Mouse (Mus musculus) heart, adult 8-10 months (tissue): ENCODE results near the gene Hist3h2ba. TPM values are rescaled to one million over a fixed set of nuclear protein-coding genes. Genes with fewer than 3 reads are reported as not detected.

Experiments
- DNase-seq: peaks from one replicate; pipeline ENCODE4 v3.0.0; 2022; ENCODE audit warnings: low spot score
- microRNA-seq: library from miRNA; unstranded; fragments of <30 nt; microRNA quantifications from one replicate; pipeline ENCODE4 v1.2.0, GENCODE M21; 2022
- total RNA-seq, 4 experiments: library from RNA; stranded (reverse); gene quantifications; 2 replicates each; pipeline ENCODE4 v1.2.4; 2022

Hist3h2ba gene
- total RNA-seq, 4 experiments from 2014 or later = 1.3 to 1.4 (median 1.3) TPM; not detected in 1

- DNase-seq = no peak
These were observed 35.9 kb downstream of the Hist3h2ba start for GRCm38 (mm10) chr11:58984657-58985056.

GRCm38 (mm10) chr11:58985299-58985917 lies 36.7 kb downstream of the Hist3h2ba start:
- DNase-seq = no peak

GRCm38 (mm10) chr11:58989166-58989565 lies 40.4 kb downstream of the Hist3h2ba start:
- no peak for DNase-seq

DNA sequence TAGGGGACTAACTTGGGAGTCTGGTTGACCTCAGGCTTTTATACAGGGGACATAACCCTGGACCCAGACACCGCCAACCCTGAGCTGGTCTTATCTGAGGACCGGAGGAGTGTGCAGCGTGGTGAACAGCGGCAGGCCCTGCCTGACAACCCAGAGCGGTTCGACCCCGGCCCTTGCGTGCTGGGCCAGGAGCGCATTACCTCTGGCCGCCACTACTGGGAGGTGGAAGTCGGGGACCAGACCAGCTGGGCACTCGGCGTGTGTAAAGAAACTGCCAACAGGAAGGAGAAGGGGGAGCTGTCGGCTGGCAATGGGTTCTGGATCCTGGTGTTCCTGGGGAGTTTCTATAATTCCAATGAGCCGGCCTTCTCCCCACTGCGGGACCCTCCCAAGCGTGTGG lies 41.4 kb downstream of the Hist3h2ba start:
- no peak for DNase-seq

- DNase-seq = no peak
These were observed 42.1 kb downstream of the Hist3h2ba start for GRCm38 (mm10) chr11:58990794-58991193.

DNA sequence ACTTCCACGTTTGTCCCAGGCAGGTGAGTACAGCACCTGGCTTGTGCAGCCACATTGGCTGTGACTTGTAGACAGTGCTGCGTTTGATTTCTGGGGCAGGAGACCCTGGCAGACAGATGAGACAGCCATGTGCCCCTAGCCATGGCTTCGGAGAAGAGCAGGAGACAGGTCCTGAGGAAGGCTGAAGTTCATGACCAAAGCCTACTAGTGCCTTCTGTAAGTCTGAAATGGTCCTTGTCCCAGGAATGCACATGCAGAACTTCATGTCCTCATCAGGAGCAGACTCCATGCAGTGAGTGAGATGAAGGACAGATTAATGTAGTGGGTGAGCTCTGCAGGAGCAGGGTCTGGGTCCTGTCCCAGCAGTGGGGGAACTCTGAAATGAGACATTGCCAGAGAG lies 43.2 kb downstream of the Hist3h2ba start:
- DNase-seq = no peak

DNA sequence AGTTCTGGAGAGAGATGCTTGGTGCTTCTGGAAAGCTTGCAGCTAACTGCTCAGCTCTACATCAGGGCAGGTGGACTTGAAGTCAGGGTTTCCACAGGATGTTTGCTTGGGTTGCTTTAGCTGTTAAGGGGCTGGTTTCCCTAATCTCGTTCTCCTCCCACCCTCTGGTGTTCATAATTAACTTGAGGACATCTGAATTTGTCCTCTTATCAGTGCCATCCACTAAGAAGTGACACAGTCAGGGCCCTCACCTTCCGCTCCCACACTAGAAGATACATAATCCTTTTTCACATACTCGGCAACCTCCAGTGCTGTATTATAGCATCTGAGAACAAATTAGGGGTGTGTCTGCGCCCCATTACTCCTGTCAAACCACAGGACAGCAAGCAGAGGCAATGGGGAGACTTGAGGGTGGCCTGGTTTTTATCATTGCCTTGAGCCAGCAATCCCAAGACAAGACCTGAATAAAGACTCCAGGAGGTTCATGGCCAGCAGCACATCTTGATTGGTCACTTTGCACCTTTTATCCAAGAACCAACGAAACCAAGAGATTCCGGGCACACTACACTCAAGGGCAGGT lies 44.5 kb downstream of the Hist3h2ba start:
- no peak for DNase-seq

- DNase-seq = no peak
These were observed 45.7 kb downstream of the Hist3h2ba start for GRCm38 (mm10) chr11:58994337-58994826.

- no peak for DNase-seq
These were observed 46.5 kb downstream of the Hist3h2ba start for GRCm38 (mm10) chr11:58995061-58995806.

DNA sequence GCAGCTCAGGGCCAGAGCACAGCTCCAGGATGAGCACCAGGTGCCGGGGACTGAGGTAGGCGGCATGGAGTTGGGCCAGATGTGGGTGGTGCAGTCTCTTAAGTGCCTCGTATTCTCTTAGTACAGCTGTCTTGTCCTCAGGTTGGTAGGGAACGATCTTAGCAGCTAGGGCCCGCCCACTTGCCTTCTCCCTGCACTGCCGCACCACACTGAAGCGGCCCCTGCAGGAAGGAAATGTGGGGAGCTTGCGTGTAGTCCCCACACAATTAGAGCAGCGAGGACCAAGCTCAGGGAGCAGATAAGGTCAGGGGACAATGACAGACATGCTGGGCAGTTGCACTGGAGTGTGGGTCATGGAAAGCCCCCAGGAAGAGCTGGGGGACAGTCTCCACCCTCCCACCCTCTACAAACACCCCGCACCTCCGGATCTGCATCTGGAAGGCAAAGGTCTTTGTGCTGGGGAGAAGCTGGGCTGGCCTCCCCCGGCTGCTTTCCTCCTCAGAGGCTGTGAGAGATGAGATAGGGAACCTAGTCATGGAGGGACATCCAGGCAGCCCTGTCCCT lies 47.2 kb downstream of the Hist3h2ba start:
- no peak for DNase-seq

- no peak for DNase-seq
These were observed 48.8 kb downstream of the Hist3h2ba start for GRCm38 (mm10) chr11:58997541-58997940.

Small RNA genes within 50 kb of the gene (microRNA-seq; reads per million reads assigned to microRNA genes)
- not detected for gene Gm44313

Other genes with a start within 250 kb of the Hist3h2ba start
- gene Olfr319, start 249.8 kb upstream of the Hist3h2ba start, total RNA-seq = not detected
- gene Olfr318, start 224.9 kb upstream of the Hist3h2ba start, total RNA-seq = not detected
- not detected for gene Olfr317, start 209.7 kb upstream of the Hist3h2ba start, total RNA-seq
- gene Olfr316, start 196.2 kb upstream of the Hist3h2ba start, total RNA-seq = not detected
- not detected for gene Olfr315, start 175.7 kb upstream of the Hist3h2ba start, total RNA-seq
- not detected for gene Olfr314, start 166.0 kb upstream of the Hist3h2ba start, total RNA-seq
- under 1 TPM in 2 of 4 experiments, not detected in 2; 0.52 to 0.69 TPM for gene Fam183b, start 147.0 kb upstream of the Hist3h2ba start, total RNA-seq
- gene Olfr313, start 133.9 kb upstream of the Hist3h2ba start, total RNA-seq = not detected
- gene Olfr312, start 119.7 kb upstream of the Hist3h2ba start, total RNA-seq = not detected
- not detected for gene Olfr311, start 109.7 kb upstream of the Hist3h2ba start, total RNA-seq
- 1 to 10 TPM; 1.1 to 2.5 (median 1.6) TPM for gene Gm12258, start 101.8 kb upstream of the Hist3h2ba start, total RNA-seq
- 1 to 10 TPM; 1.6 to 3.1 (median 1.9) TPM for gene 2810021J22Rik, start 81.7 kb upstream of the Hist3h2ba start, total RNA-seq
- 1 to 10 TPM; 3.0 to 4.5 (median 4.1) TPM for gene Zfp39, start 44.7 kb upstream of the Hist3h2ba start, total RNA-seq
- under 1 TPM in 1 of 4 experiments, not detected in 3; 0.09 TPM for gene Btnl10, start 31.0 kb upstream of the Hist3h2ba start, total RNA-seq
- gene Rnf187, start 10.0 kb upstream of the Hist3h2ba start, total RNA-seq = 100 to 1,000 TPM; 165 to 184 (median 175) TPM
- gene Hist3h2a, start 5.8 kb downstream of the Hist3h2ba start, total RNA-seq = 10 to 100 TPM; 10.5 to 17.8 (median 16.0) TPM
- gene Trim17, start 5.8 kb downstream of the Hist3h2ba start, total RNA-seq = under 1 TPM in 3 of 4 experiments, not detected in 1; 0.06 to 0.20 (median 0.08) TPM
- gene Trim11, start 29.2 kb downstream of the Hist3h2ba start, total RNA-seq = 10 to 100 TPM; 14.7 to 18.9 (median 16.5) TPM
- 1,000 to 10,000 TPM in 1 of 4 experiments, 100 to 1,000 TPM in 3; 788 to 1,002 (median 896) TPM for gene Obscn, start 187.5 kb downstream of the Hist3h2ba start, total RNA-seq
- gene Iba57, start 214.8 kb downstream of the Hist3h2ba start, total RNA-seq = 10 to 100 TPM; 14.8 to 21.8 (median 19.4) TPM
- under 1 TPM; 0.62 to 0.82 (median 0.63) TPM for gene Gjc2, start 234.3 kb downstream of the Hist3h2ba start, total RNA-seq
- gene Guk1, start 243.3 kb downstream of the Hist3h2ba start, total RNA-seq = 100 to 1,000 TPM; 112 to 142 (median 128) TPM